Mouse (Mus musculus): Measurements from ENCODE around the gene Mbnl2.

DNA sequence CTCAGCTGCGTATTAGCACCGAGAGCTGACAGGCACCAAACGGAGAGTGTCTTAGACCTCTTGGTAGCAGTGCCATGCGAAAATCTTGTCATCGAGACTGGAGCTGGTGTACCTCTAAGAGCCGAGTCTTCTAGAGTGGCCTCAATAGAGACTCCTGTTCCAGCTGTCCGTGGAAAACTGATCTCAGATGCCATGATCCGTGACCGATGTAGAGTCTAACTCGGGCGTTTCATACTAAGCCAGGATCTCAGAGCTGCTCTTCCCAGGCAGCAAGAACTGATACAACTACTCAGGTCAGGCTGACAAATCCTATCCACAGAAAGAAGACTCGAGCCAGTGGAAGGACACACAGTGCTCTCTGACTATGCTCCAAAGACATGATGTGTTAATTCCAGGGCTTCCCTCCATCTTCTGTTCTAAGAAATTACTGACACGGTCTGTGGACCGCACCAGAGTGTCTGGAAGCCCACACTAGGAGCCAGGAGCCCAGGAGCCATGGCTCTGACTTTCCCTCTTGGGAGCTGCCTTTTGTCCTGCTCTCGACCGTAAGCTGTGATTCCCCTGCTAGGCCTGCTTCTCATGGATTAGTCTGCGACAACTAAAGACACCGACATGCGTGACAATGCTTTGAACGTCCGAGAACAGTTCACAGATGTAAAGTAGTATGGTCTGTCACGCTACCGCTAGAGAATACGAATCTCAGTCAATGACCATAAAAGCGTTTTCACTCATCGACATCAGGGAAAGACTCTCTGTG, 106.1 kb downstream of the Mbnl2 start:
- TF ChIP-seq CTCF (IDR thresholded peaks at IDR 0.05; ENCODE audit: low read depth, low read length) (no peak), POLR2A (IDR thresholded peaks at IDR 0.05; ENCODE audit: borderline replicate concordance, low read depth, low read length) (no peak)
